Mouse (Mus musculus): Measurements from ENCODE around the gene Naa30. TPM values are rescaled to one million over a fixed set of nuclear protein-coding genes. Genes with fewer than 3 reads are reported as not detected.
"Not testable (repeated sequence)": the region's sequence is repeated elsewhere in the genome, so short reads cannot be mapped to it uniquely, and the experiment has no call there.

Naa30 gene
- polyA plus RNA-seq, 1 experiment from 2014 or later = 23.3 TPM

DNA sequence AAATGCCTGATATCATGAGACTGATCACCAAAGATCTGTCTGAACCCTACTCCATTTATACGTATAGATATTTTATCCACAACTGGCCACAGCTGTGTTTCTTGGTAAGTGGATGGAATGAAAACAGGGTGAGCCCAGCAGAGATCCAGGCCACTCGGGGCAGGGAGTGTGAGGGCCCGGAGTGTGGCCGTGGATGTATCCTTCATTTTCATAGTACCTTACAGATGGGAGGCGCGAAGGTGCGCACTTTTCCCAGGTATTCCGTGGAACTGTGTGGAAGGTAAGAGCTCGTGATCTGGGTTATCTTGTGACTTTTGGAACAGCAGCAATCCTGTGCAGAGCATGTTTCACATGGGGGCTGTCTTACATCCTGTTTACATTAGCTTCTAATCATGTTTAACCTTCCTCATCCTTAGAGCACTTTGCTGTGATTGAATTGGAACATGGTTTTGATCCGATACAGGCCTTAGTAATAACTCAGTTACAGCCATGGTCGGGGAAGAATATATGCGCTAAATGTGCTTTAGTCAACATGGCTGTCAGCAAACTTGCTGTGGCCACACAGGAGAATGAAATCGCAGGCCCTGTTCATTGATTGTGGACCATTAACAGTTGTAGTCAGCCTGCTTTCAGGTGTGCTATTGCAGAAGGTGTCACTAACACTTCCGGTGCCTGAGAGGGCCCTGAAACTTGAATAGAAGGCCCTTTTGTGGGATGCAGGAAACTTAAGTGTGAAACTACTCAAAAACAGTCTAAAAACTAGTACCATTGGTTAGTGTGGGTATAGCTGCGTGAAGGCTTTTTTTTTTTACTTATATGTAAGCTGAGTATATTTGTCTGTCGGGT lies 1.5 kb downstream of the Naa30 start:
- Histone ChIP-seq H3K9ac (replicated peaks) (peak overlapping the region; percentile 98), H3K4me2 (replicated peaks) (peak overlapping the region; percentile 86), H3K27ac (replicated peaks) (peak overlapping the region; percentile 88), H3K4me1 (peaks cover 23% of the 10 kb centered on the region), H3K36me3 (no peaks in the 10 kb centered on the region), H3K9me3 (no peaks in the 10 kb centered on the region), H3K4me3 (peak overlapping the region; percentile 98), H3K27me3 (no peaks in the 10 kb centered on the region)
- ATAC-seq (ENCODE audit: low FRiP score, low read depth) = no peak
- WGBS = 50% methylated on average over 16 of the region's 16 CpGs

DNA sequence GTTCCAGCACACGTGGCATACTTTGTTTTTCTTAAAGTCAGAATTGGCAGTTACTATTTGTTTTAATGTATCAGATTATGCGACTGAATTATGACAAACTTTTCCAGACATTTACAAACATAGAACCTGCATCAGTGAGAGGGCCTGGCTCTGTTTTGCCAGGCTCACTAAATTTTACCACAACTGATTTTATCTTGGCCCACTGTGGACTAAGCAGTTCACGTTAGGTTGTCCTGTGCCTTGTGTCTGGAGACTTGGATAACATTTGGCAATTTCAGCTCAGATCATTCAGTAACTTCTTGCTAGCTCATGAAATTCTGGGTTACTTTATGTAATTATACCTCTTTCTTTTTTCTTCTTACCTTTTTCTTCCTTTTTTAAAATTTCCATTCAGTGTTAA lies 7.7 kb downstream of the Naa30 start:
- peaks cover 13% of the 10 kb centered on the region for H3K36me3 ChIP-seq
- H3K9ac ChIP-seq (replicated peaks) = no peak overlapping the region
- no peaks in the 10 kb centered on the region for H3K27me3 ChIP-seq
- H3K4me3 ChIP-seq = no peak overlapping the region
- ATAC-seq (ENCODE audit: low FRiP score, low read depth) = no peak
- H3K9me3 ChIP-seq = no peaks in the 10 kb centered on the region
- peaks cover 4% of the 10 kb centered on the region for H3K4me1 ChIP-seq
- H3K27ac ChIP-seq (replicated peaks) = no peak overlapping the region
- 88% methylated on average over 3 of the region's 3 CpGs for WGBS
- no peak overlapping the region for H3K4me2 ChIP-seq (replicated peaks)

DNA sequence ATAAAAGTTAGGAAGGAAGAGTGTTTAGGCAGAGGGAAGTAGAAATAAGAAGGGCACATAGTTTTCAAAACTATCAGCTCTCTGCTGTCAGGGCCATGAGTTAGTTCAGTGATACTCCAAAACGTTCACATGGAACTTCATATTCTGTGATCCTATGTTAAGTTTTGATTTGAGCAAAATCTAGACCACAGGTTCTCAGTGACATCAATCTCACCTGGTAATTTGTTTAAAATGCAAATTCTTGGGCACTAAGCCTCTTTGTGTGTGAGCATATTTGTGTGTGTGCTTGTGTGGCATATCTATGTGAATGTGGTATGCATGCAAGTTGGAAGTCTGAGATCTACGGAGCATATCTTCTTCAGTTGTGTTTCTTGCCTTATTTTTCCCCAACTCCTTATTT lies 14.2 kb downstream of the Naa30 start:
- no peak overlapping the region for H3K9ac ChIP-seq (replicated peaks)
- no peak overlapping the region for H3K4me2 ChIP-seq (replicated peaks)
- no peaks in the 10 kb centered on the region for H3K4me1 ChIP-seq
- H3K9me3 ChIP-seq = no peaks in the 10 kb centered on the region
- no peak for ATAC-seq (ENCODE audit: low FRiP score, low read depth)
- no peaks in the 10 kb centered on the region for H3K27me3 ChIP-seq
- H3K4me3 ChIP-seq = no peak overlapping the region
- peaks cover 46% of the 10 kb centered on the region for H3K36me3 ChIP-seq
- WGBS = 87% methylated on average over 2 of the region's 2 CpGs
- no peak overlapping the region for H3K27ac ChIP-seq (replicated peaks)

DNA sequence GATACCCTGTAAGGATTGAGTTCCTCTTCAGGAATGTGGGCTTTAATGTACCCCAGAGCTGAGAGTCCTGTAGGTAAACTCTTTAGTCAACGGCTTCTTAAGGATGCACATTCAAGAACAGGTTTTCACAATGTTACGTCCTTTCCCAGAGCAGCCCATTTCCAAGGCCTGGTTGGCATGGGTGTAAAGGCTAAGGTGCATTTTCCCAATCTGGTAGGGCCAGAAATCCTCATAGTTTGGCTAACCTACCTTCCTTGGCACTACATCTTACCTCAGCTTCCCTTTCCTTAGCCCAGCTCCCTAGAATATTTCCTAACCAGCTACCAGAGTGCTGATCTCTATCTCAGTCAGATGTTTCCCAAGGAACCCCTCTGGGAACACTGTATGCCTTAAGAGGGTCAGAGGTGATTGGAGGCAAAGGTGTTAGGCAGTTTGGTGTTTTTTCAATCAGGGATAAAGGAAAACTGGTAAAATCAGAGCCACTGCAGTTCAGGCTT lies 25.1 kb downstream of the Naa30 start:
- H3K27ac ChIP-seq (replicated peaks) = no peak overlapping the region
- ATAC-seq (ENCODE audit: low FRiP score, low read depth) = no peak
- H3K4me3 ChIP-seq = no peak overlapping the region
- H3K4me1 ChIP-seq = no peaks in the 10 kb centered on the region
- no peaks in the 10 kb centered on the region for H3K27me3 ChIP-seq
- H3K9me3 ChIP-seq = no peaks in the 10 kb centered on the region
- 84% methylated on average over 2 of the region's 2 CpGs for WGBS
- no peaks in the 10 kb centered on the region for H3K36me3 ChIP-seq
- H3K4me2 ChIP-seq (replicated peaks) = no peak overlapping the region
- H3K9ac ChIP-seq (replicated peaks) = no peak overlapping the region

DNA sequence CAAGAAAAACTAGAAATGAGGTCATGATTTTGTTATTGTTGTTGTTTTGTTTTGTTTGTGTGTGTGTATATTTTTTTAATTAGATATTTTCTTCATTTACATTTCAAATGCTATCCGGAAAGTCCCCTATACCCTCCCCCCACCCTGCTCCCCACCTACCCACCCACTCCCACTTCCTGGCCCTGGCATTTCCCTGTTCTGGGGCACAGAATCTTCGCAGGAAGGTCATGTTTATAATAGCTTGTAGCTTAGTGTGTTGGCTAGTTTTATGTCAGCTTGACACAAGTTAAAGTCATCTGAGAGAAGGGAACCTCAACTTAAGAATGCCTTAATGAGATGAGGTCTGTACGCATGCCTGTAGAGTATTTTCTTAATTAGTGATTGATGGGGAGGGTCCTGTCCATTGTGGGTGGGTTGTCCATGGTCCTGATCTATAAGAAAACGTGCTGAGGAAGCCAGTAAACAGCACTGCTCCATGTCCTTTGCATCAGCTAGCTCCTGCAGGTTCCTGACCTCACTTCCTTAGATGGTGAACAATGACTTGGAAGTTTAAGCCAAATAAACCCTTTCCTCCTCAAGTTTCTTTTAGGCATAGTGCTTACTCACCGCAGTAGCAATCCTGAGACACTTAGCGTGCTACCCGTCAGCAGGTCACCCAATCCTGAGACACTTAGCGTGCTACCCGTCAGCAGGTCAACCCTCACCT lies 29.2 kb downstream of the Naa30 start:
- no peaks in the 10 kb centered on the region for H3K27me3 ChIP-seq
- no peak for ATAC-seq (ENCODE audit: low FRiP score, low read depth)
- H3K4me1 ChIP-seq = no peaks in the 10 kb centered on the region
- no peaks in the 10 kb centered on the region for H3K9me3 ChIP-seq
- H3K27ac ChIP-seq (replicated peaks) = no peak overlapping the region
- no peaks in the 10 kb centered on the region for H3K36me3 ChIP-seq
- H3K4me3 ChIP-seq = no peak overlapping the region
- 79% methylated on average over 9 of the region's 9 CpGs for WGBS
- no peak overlapping the region for H3K4me2 ChIP-seq (replicated peaks)
- H3K9ac ChIP-seq (replicated peaks) = no peak overlapping the region

DNA sequence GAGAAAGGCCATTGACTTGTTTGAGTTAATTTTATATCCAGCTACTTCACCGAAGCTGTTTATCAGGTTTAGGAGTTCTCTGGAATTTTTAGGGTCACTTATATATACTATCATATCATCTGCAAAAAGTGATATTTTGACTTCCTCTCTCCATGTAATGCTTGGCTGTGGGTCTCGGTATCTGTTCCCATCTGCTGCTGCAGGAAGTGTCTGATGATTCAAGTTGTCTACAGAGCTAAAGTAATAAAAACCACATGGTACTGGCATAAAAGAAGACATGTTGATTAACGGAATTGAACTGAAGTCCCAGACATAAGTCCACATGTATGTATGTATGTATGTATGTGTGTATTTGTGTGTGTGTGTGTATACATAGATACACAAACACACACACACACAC lies 38.2 kb downstream of the Naa30 start:
- H3K9me3 ChIP-seq; H3K9ac ChIP-seq (replicated peaks); H3K36me3 ChIP-seq; H3K27me3 ChIP-seq; H3K27ac ChIP-seq (replicated peaks); ATAC-seq (ENCODE audit: low FRiP score, low read depth); H3K4me1 ChIP-seq; H3K4me2 ChIP-seq (replicated peaks); H3K4me3 ChIP-seq: not testable (repeated sequence)
- WGBS = 92% methylated on average over 3 of the region's 3 CpGs

DNA sequence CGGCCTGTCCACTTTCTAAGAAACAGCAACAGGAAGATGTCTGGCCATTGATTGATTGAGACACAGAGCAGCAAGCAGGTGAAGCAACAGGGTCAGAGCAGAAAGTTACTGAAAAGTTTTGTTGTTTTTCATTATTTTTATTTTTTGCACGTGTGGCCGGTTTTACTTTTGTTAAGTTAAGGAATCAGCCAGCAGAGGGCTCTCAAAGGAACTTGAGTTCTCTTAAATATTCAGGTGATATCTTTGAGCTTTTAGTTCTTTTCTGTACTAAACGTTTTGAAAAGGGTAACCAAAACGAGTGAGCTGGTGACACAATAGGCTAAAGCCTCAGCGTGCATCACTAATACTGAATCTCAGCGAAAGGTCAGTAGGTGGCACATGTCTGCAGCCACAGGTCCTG lies 46.7 kb downstream of the Naa30 start:
- no peaks in the 10 kb centered on the region for H3K4me1 ChIP-seq
- 68% methylated on average over 7 of the region's 7 CpGs for WGBS
- no peak overlapping the region for H3K4me2 ChIP-seq (replicated peaks)
- no peak overlapping the region for H3K9ac ChIP-seq (replicated peaks)
- H3K27ac ChIP-seq (replicated peaks) = no peak overlapping the region
- no peaks in the 10 kb centered on the region for H3K27me3 ChIP-seq
- no peak for ATAC-seq (ENCODE audit: low FRiP score, low read depth)
- H3K36me3 ChIP-seq = no peaks in the 10 kb centered on the region
- no peaks in the 10 kb centered on the region for H3K9me3 ChIP-seq
- H3K4me3 ChIP-seq = no peak overlapping the region

DNA sequence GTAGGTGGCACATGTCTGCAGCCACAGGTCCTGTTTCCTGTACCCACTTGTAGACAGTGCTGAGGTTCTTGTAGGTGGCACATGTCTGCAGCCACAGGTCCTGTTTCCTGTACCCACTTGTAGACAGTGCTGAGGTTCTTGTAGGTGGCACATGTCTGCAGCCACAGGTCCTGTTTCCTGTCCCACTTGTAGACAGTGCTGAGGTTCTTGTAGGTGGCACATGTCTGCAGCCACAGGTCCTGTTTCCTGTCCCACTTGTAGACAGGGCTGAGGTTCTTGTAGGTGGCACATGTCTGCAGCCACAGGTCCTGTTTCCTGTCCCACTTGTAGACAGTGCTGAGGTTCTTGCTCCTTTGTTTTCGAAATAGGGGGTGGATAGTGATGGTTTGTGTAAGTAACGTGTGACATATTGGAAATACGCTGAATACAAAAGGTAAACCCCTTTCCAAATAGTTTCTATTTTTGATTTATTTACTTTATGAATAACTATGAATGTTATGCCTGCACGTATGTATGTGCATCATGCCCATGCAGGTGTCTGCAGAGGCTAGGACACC lies 47.5 kb downstream of the Naa30 start:
- not testable (repeated sequence) for ATAC-seq (ENCODE audit: low FRiP score, low read depth); H3K27ac ChIP-seq (replicated peaks); H3K9ac ChIP-seq (replicated peaks); H3K4me1 ChIP-seq; H3K4me2 ChIP-seq (replicated peaks); H3K27me3 ChIP-seq; H3K9me3 ChIP-seq; H3K4me3 ChIP-seq; H3K36me3 ChIP-seq
- WGBS = 89% methylated on average over 4 of the region's 4 CpGs

DNA sequence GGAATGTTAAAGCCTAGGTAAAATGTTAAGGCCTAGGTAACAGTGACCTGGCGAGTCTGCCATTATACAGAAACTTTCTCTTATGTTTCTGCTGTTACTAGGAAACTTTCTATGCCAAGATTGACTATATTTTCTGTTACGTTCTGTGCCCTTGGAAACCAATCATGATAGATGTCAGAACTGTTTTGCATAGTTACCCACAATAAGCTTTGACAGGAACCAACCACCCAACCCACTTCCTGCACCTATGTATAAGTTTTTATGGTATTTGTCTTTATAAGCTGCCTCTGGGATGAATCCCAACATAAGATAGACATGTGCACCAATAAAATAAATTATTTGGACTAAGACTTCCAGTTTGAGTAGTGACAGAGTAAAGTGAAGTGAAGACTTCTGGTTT lies 49.7 kb downstream of the Naa30 start:
- Histone ChIP-seq H3K36me3 (no peaks in the 10 kb centered on the region), H3K9me3 (no peaks in the 10 kb centered on the region), H3K4me3 (no peak overlapping the region), H3K4me1 (no peaks in the 10 kb centered on the region), H3K4me2 (replicated peaks) (no peak overlapping the region), H3K9ac (replicated peaks) (no peak overlapping the region), H3K27me3 (no peaks in the 10 kb centered on the region), H3K27ac (replicated peaks) (no peak overlapping the region)
- WGBS = 92% methylated on average over 2 of the region's 2 CpGs
- ATAC-seq (ENCODE audit: low FRiP score, low read depth) = no peak

DNA sequence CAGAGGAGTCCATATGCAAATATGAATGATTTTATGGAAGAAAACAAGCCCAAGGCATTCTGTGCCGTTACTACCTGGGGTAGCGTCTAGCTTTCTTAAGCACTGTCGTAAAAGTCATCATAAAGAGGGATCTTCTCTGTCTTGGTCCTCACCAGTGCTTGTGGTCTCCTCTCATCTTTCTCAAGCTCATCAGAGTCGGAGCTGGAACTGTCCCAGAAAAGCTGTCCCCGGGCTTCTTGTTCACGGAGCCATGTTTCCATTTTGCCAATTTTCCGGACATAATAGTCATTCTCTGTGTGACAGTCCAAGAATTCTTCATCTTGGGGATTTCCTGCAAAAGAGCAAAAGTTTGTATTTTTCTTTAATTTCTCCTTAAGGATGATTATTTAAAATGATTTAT lies 54.4 kb downstream of the Naa30 start:
- Histone ChIP-seq H3K27ac (replicated peaks) (no peak overlapping the region), H3K36me3 (no peaks in the 10 kb centered on the region), H3K9me3 (no peaks in the 10 kb centered on the region), H3K4me1 (no peaks in the 10 kb centered on the region), H3K4me3 (no peak overlapping the region), H3K27me3 (no peaks in the 10 kb centered on the region), H3K9ac (replicated peaks) (no peak overlapping the region), H3K4me2 (replicated peaks) (no peak overlapping the region)
- WGBS = 89% methylated on average over 7 of the region's 7 CpGs
- ATAC-seq (ENCODE audit: low FRiP score, low read depth) = no peak

DNA sequence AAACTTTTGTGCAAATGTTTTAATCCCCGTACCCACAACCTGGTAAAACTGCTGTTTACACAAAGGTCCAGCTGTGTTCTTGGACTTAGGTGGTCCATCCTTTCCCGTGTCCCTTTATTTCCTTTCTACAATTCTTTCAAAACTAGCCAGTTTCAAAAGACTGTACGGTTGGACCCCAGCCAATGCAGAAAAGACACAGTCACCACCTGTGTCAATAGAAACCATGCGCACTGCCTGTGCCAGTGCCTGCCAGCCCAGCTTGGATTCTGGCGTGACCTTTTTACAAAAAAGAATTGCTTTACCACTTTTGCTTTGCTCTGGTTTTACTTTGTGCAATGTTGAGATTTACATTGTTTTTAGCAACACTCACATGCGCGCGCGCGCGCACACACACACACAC lies 55.0 kb downstream of the Naa30 start:
- Histone ChIP-seq H3K4me3 (no peak overlapping the region), H3K9me3 (no peaks in the 10 kb centered on the region), H3K4me1 (no peaks in the 10 kb centered on the region), H3K4me2 (replicated peaks) (no peak overlapping the region), H3K27me3 (no peaks in the 10 kb centered on the region), H3K27ac (replicated peaks) (no peak overlapping the region), H3K36me3 (no peaks in the 10 kb centered on the region), H3K9ac (replicated peaks) (no peak overlapping the region)
- 86% methylated on average over 11 of the region's 11 CpGs for WGBS
- no peak for ATAC-seq (ENCODE audit: low FRiP score, low read depth)

DNA sequence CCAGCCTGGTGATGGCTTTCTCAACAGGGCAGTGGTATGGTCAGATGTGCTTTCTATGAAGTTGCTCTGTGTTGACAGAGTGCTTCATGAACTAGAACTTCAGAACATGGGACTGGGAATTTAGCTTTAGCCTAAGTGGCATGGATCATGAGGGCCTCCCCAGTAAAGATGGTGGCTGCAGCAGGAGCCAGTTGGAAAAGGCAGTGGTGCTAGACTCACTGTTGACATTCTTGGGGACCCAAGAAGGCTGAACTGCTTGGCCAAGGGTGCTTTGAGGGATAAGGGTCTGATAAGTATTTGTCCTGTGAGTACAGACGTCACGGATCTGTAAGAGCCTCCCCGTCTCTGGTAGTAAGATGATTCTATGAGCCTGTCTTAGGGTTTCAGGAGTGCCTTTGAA lies 59.8 kb downstream of the Naa30 start:
- no peaks in the 10 kb centered on the region for H3K36me3 ChIP-seq
- no peak overlapping the region for H3K9ac ChIP-seq (replicated peaks)
- H3K9me3 ChIP-seq = no peaks in the 10 kb centered on the region
- WGBS = 78% methylated on average over 3 of the region's 3 CpGs
- H3K4me2 ChIP-seq (replicated peaks) = no peak overlapping the region
- no peak for ATAC-seq (ENCODE audit: low FRiP score, low read depth)
- no peak overlapping the region for H3K27ac ChIP-seq (replicated peaks)
- H3K27me3 ChIP-seq = peaks cover 10% of the 10 kb centered on the region
- H3K4me1 ChIP-seq = no peaks in the 10 kb centered on the region
- H3K4me3 ChIP-seq = no peak overlapping the region

Data from midbrain, embryonic 12.5 days (tissue).